Mouse (Mus musculus): ENCODE measurements around the gene Myl6. TPM values are rescaled to one million over a fixed set of nuclear protein-coding genes. Genes with fewer than 3 reads are reported as not detected.

Myl6 gene
- total RNA-seq (2021): 100 to 1,000 TPM; 179 to 253 TPM
- long read RNA-seq, experiment 1, transcript Myl6-209 (1 exons, 3,040 nt): minor isoform, 27 of 313 reads
- long read RNA-seq, experiment 1, transcript Myl6-201 (6 exons, 665 nt): major isoform, 119 of 313 reads
- long read RNA-seq, experiment 1, transcript Myl6-206 (7 exons, 691 nt): minor isoform, 83 of 313 reads
- long read RNA-seq, experiment 1, partial matches to known transcripts: 37 of 313 reads
- long read RNA-seq, experiment 1, other reads (novel, unspliced or antisense): 45 of 313 reads
- long read RNA-seq, experiment 2, transcript Myl6-206 (7 exons, 691 nt): minor isoform, 66 of 217 reads
- long read RNA-seq, experiment 2, transcript Myl6-209 (1 exons, 3,040 nt): minor isoform, 17 of 217 reads
- long read RNA-seq, experiment 2, transcript Myl6-201 (6 exons, 665 nt): major isoform, 70 of 217 reads
- long read RNA-seq, experiment 2, partial matches to known transcripts: 26 of 217 reads
- long read RNA-seq, experiment 2, other reads (novel, unspliced or antisense): 33 of 217 reads

DNA sequence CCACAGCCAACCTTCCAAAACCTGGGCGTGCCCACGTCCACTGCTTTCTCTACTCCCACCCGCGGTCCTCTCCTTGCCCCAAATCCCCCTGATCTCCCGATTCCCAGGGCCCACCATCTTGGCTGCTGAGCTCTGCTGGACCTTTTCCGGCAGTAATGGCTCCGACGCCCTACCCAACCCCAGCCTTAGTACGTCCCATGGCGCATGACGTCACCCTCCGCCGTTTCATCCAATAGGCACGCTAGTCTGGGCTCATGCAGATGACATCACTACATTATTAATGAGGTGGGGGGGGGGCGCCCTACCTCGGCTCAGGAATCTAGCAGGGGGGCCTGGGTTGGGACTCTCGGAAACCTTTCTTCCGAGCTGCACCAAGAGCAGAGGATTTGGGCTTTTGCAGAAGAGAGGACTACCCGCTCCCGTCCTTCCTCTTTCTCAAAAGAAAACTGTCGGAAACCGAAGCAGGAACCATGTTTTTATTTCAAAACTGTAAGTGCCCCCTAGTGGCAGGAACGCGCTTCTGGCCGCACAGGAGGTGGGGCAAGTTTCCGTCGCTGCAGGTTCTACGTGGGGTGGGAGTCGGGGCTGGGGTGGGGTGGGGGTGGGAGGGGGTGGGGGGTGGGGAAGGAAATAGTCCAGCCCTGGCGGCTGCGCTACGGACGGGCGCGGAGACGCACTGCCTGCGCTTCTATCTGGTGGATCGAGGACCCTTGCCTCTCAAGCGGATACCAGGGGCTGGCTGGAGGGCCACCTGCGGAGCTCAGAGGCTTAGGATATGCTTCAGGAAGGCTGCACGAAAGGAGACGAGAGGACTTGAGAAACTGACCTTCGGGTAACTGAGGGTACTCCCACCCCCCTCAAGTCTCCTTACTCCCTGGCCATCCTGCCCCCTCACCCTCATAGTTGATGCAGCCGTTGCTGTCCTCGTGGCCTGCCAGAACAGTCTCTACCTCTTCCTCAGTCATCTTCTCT lies at the start of gene Myl6:
Gene Myl6 (minus strand): TSS at position 451 of the 972 bp plus-strand sequence.
- DNase-seq: peak; percentile 95

GRCm38 (mm10) chr10:128543100-128543499 lies 49.2 kb upstream of the Myl6 start:
- DNase-seq: no peak

GRCm38 (mm10) chr10:128538340-128538870 lies 44.5 kb upstream of the Myl6 start:
- DNase-seq: no peak

DNA sequence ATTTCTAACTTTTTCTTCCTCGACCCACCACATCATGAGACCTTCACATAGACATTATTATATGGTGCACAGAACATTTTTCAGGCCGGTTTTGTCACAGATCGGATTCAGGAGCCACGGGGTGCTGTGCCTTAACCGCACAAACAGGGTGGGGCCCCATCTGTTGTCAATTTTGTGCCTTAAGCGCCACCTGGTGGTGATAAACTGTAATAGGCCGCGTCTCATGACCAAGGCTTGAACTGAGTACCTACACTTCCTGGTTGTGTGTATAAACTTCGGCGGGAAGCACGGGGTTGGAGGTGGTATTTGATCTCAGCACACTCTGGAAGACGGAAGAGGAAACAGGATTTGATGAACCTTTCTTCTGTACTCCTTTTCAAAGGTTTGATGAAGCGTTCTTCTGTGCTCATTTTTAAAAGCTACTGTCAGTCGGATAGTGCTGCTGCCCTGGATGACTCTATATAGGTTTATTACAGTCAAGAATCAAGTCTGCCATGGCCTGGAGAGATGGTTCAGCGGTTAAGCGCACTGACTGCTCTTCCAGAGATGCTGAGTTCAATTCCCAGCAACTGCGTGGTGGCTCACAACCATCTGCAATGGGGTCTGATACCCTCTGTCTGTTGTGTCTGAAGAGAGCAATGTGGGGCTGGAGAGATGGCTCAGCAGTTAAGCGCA lies 42.5 kb upstream of the Myl6 start:
- DNase-seq: peak; percentile 83

- no peak for DNase-seq
These were observed 41.8 kb upstream of the Myl6 start for GRCm38 (mm10) chr10:128535624-128536265.

DNA sequence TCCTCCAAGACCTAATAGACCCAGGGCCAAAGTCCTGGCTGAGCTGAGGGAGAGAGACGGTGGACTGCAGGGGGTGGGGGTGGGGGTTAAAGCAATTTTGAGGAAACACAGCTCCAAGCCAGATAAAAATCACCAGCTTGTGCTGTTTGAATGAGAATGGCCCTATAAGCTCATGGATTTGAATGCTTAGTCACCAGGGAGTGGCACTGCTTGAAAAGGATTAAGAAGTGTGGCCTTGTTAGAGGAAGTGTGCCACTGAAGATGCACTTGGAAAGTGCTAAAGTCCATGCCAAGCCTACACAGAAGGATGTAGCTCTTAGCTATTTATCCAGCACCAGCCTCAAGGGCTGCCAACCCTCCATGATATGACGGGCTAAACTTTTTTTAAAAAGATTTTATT lies 41.3 kb upstream of the Myl6 start:
- no peak for DNase-seq

- no peak for DNase-seq
These were observed 32.7 kb upstream of the Myl6 start for GRCm38 (mm10) chr10:128526366-128527356.

GRCm38 (mm10) chr10:128525671-128526308 lies 31.8 kb upstream of the Myl6 start, which contains the start of gene Esyt1:
Gene Esyt1, minus strand, starts transcription at chr10:128525871.
- DNase-seq: peak; percentile 97

DNA sequence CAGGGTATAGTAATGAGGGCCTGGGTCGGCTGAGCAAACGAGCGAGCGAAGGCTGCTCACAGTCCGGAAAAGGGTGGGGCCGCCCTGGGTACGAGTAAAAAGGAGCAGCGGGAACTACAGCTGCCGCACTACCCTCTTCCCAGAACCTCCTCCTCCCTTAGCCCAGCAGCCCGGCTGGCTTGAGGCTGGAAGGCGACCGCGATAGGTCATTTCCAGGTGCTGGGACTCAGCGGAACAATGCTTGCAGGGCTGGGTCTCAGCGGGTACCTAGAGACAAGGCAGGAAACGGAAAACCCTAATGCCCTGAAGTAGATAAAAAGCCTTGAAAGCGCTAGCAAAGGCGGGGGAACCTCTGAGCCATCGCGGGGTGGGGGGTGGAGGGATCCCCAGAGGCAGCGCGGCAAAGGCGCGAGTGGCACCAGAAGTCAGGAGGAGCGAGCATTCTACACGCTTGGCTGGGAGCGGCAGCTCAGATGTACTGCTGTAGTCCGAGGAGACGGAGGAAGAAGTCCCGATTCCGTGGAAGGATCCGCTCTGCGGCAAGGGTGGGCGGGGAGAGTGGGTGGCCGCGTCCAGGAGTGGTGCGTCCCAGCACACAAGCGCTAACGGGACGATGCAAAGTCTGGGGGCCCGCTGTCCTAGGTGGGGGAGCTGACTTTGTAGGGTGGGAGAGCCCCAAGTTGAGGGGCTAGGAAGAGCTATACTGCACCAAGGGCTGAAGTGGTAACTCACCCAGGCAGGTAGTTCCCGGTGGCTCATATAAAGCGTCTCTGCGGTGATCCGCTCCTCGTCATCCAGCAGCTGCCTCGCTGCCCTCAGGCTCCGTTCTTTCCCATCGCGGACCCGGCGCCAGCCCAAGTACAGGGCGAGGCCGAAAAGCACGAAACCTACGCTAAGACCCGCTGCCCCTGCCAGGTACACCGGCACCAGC lies 31.1 kb upstream of the Myl6 start:
- DNase-seq: peak; percentile 50

DNA sequence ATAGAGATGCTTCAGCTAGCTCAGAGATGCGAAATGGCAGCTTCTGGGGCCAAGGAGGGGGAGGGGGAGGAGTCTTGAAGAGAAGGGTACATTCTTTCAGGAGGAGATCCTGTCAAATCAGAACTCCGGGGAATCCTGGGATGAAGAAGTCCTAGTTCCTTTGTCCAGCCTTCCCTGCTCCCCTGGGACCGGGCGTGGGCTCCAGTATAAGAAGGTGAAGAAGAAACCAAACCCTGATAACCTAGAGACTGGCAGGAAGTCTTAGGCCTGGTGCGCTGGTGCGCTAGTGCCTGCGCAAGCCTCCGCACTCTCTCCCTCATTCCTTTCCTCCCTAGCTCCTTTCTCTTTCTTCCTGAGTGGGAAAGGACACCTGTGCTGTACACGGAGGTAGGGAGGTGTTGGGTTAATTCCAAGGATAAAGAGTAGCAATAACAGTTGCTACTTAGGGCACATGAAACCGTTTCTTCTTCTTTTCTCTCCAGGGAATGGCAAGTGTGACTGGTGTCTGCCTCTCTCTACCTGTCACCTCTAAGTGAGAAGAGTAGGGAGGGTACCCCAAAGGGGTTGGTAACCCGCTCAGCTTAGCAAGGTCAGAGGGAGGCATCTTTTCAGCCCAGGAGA lies 30.3 kb upstream of the Myl6 start:
- DNase-seq: no peak

DNA sequence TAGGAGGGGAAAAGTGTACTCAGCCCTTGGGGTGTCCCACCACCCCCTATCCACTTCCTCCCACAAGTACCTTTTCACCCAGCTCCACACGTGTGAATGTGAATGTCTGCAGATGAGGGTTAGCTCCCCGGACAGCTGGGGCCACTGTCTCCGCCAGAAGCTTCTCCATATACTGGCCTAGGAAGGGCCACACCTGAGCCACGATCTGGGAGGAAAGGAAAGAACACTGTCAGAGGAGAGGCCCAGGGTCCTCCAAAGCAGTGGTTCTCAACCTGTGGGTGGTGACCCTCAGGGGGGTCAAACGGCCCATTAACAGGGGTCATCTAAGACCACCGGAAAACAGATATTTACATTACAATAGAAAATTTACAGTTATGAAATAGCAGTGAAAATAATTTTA lies 28.4 kb upstream of the Myl6 start:
- no peak for DNase-seq

- no peak for DNase-seq
These were observed 26.6 kb upstream of the Myl6 start for GRCm38 (mm10) chr10:128520591-128520990.

- DNase-seq: no peak
These were observed 24.9 kb upstream of the Myl6 start for GRCm38 (mm10) chr10:128518833-128519232.

DNA sequence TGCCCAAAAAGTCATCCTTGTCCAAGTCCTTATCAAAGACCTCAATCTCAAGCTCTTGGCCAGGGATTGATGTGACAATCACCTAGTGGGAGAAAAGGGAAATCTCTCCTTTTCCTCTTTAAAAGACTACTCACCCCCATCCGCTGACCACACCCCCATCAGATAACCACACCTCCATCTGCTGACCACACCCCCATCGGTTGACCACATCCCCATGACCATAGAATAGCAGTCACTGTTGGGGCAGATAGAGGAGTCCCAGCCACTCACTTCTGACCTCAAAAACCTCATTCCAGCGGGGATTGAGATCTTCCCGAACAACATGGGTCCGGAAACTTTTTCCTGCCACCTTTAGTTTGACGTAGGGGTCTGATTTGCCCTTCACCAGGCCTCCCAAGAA lies 22.7 kb upstream of the Myl6 start:
- DNase-seq: no peak

- DNase-seq: no peak
These were observed 22.1 kb upstream of the Myl6 start for GRCm38 (mm10) chr10:128516029-128516428.

DNA sequence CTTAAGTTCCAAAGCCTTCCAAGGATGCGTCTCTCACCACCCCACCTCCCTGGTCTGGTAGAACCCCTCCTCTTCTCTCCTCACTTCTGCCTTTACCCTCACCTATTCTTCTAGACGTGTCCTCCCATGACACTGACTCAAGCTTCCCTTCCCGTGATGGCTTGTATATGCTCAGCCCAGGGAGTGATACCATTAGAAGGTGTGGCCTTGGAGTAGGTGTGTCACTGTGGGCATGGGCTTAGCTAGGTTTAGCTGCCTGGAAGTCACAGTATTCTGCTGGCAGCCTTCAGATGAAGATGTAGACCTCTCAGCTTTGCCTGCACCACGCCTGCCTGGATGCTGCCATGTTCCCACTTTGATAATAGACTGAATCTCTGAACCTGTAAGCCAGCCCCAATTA lies 21.1 kb upstream of the Myl6 start:
- DNase-seq: no peak

DNA sequence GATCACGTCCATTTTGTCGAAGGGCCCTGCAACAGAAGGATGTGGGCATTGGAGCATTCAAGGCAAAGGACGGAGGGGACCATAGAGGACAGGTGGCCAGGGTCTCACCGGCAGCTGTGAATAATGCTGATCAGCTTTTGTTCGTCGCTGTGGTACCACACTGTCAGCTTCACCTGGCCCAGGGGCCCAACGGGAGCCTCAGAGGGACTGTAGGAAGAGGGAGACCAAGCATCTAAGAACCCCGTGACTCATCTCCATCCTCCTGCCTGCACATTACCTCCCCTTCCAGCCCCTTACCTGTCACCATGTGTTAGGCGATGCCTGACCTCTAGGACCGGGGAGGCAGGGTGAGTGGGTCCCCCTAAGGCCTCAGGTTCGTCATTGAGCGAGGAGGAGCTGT lies 17.8 kb upstream of the Myl6 start:
- DNase-seq: no peak

DNA sequence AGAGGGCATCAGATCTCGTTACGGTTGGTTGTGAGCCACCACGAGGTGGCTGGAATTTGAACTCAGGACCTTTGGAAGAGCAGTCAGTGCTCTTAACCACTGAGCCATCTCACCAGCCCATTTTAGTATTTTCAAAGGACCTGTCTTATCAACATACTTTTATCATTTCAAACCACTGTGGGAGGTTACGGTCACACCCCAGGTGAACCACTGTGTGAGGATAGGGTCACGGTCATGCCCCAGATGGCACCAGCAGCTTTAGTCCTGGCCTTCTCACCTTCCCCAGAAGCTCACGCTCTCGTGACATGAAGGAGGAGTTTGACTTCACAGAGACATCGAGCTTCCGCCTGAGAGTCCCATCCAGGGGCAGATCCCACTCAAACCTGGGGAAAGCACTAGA lies 17.2 kb upstream of the Myl6 start:
- DNase-seq: no peak

Data from gastrocnemius, postnatal 25 days (tissue).